Comparison of ENCODE assay signal across 8 mouse cellular contexts in genomic region chr1:51837845-51838623, GRCm38 (mm10).
DNase-seq lines count a peak whose midpoint lies in the region; ATAC-seq and TF ChIP-seq lines count a peak whose summit lies in the region.

No protein-coding gene starts in this region.

- no peak overlapping the region for H3K9ac ChIP-seq in liver, postnatal 0 days (replicated peaks)
- H3K9ac ChIP-seq in heart, embryonic 13.5 days, result 0 out of 2 replicates have a peak overlapping the region, but pooled peaks have one; percentile 13

- no peaks in the 10 kb centered on the region; the same call in 1 of the 2 replicates for H3K36me3 ChIP-seq in liver, postnatal 0 days (replicated peaks; ENCODE audit: insufficient read depth, low read length)
- H3K36me3 ChIP-seq in heart, embryonic 13.5 days, result peaks cover 14% of the 10 kb centered on the region

- DNase-seq in gastrocnemius, postnatal 14 days, result peak; percentile 12
- DNase-seq in gastrocnemius, adult 8-10 months (ENCODE audit: low spot score in 2 of 2), result no peak
- no peak for DNase-seq in liver, postnatal 0 days
- no peak for DNase-seq in liver
- DNase-seq in Muller cell, postnatal 12 days (ENCODE audit: inconsistent ontology term), result no peak
- no peak for DNase-seq in spleen, postnatal 10 days (ENCODE audit: low spot score in 2 of 2)

- H3K27ac ChIP-seq in liver, postnatal 0 days (ENCODE audit: low read depth), result no peak overlapping the region
- peak overlapping the region; percentile 57 for H3K27ac ChIP-seq in heart, embryonic 13.5 days (replicated peaks)

- H3K4me2 ChIP-seq in liver, postnatal 0 days (ENCODE audit: low read depth, low read length), result no peak overlapping the region
- peak overlapping the region; percentile 7; the same call in 1 of the 2 replicates for H3K4me2 ChIP-seq in heart, embryonic 13.5 days

- no peak for ATAC-seq in liver, postnatal 0 days
- no peak for ATAC-seq in heart, embryonic 13.5 days (ENCODE audit: extremely low read depth, insufficient number of reproducible peaks, low FRiP score, low TSS enrichment)
- 0 out of 2 replicates have a peak, but pooled peaks have one; percentile 23 for ATAC-seq in megakaryocyte progenitor cell, adult 5-6 weeks (replicated peaks; ENCODE audit: poor library complexity)

- no peaks in the 10 kb centered on the region for H3K27me3 ChIP-seq in liver, postnatal 0 days (ENCODE audit: insufficient read depth, low read length)
- H3K27me3 ChIP-seq in heart, embryonic 13.5 days (replicated peaks), result no peaks in the 10 kb centered on the region

- no peaks in the 10 kb centered on the region for H3K9me3 ChIP-seq in liver, postnatal 0 days (ENCODE audit: low read length)
- no peaks in the 10 kb centered on the region for H3K9me3 ChIP-seq in heart, embryonic 13.5 days

- H3K4me3 ChIP-seq in liver, postnatal 0 days (ENCODE audit: low read depth, low read length), result no peak overlapping the region
- no peak overlapping the region for H3K4me3 ChIP-seq in heart, embryonic 13.5 days

- 0 out of 2 replicates have a peak, but pooled peaks have one; percentile 22 for TF ChIP-seq CTCF in liver, postnatal 0 days (IDR thresholded peaks at IDR 0.05; ENCODE audit: low read depth)

- no peak for TF ChIP-seq EP300 in liver, postnatal 0 days (IDR thresholded peaks at IDR 0.05; ENCODE audit: low read depth)

- intact Hi-C loops in gastrocnemius, postnatal 14 days (cut with DNase I; ENCODE audit: low total_unique reads), result no loop called here

- 68% methylated on average over 11 of the region's 11 CpGs for WGBS in liver, postnatal 0 days (ENCODE audit: insufficient replicate concordance)
- WGBS in heart, embryonic 13.5 days, result 55% methylated on average over 11 of the region's 11 CpGs

- H3K4me1 ChIP-seq in liver, postnatal 0 days (ENCODE audit: insufficient read depth), result 0 out of 2 replicates have a peak, but pooled peaks cover 3% of the 10 kb centered on the region
- H3K4me1 ChIP-seq in heart, embryonic 13.5 days, result peaks cover 37% of the 10 kb centered on the region
